Mouse (Mus musculus): Measurements from ENCODE around the gene Armt1. TPM values are rescaled to one million over a fixed set of nuclear protein-coding genes. Genes with fewer than 3 reads are reported as not detected.

The Armt1 gene
- total and polyA plus RNA-seq, 3 experiments, result 20.7 to 45.1 (median 32.1) TPM

DNA sequence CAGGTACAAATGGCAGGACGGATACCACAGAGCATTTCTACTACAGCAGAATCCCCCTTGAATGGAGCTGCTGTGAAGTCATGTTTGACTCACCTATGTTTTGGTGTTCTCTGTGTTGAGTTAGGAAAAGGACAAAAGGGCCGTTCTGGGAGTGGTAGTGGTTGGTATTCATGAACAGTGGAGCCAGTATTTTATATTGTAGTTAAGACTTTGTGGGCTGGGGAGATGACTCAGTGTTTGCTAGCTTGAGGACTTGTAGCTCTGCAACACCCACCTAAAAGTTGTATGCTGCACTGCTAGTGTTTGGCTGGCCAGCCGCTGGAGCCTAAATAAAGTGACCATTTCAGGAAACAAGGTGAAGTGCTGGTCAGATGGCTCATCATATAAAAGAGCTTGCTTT lies 36.9 kb upstream of the Armt1 start:
- Histone ChIP-seq H3K36me3 (replicated peaks in 1 of 2; ENCODE audit: control insufficient read depth in 1 of 2, insufficient read depth in 1 of 2, low read length in 1 of 2) (peaks cover 27 to 71% of the 10 kb centered on the region in 2 experiments), H3K27me3 (replicated peaks) (no peaks in the 10 kb centered on the region), H3K4me1 (ENCODE audit: control insufficient read depth in 1 of 2, insufficient read depth in 2 of 2) (peaks cover 7 to 23% of the 10 kb centered on the region in 2 experiments; a peak in 3 of 4 replicates), H3K4me3 (replicated peaks in 1 of 3; ENCODE audit: low read depth in 2 of 3, low read length in 2 of 3, poor library complexity in 1 of 3) (no peak overlapping the region), H3K9ac (ENCODE audit: insufficient read depth, low read depth) (no peak overlapping the region), H3K79me2 (replicated peaks; ENCODE audit: control insufficient read depth, extremely low read depth, insufficient read depth, poor library complexity, severe bottlenecking) (peaks cover 50% of the 10 kb centered on the region), H3K27ac (ENCODE audit: insufficient read depth, low read depth) (no peak overlapping the region), H3K9me3 (replicated peaks; ENCODE audit: low read length) (no peaks in the 10 kb centered on the region), H3K4me2 (ENCODE audit: insufficient read depth, low read depth, poor library complexity, severe bottlenecking) (no peak overlapping the region)
- no peak for TF ChIP-seq ELF1 (IDR thresholded peaks at IDR 0.05; ENCODE audit: low read depth, low read length)
- no peak for TF ChIP-seq MXI1 (IDR thresholded peaks at IDR 0.05; ENCODE audit: low read depth, low read length)
- TF ChIP-seq CHD1 (IDR thresholded peaks at IDR 0.05; ENCODE audit: low read depth, low read length), result no peak
- TF ChIP-seq MAX (IDR thresholded peaks at IDR 0.05; ENCODE audit: low read length), result no peak
- no peak for TF ChIP-seq NELFE (IDR thresholded peaks at IDR 0.05; ENCODE audit: low read depth, low read length)
- TF ChIP-seq HCFC1 (IDR thresholded peaks at IDR 0.05; ENCODE audit: low read depth, low read length), result no peak
- TF ChIP-seq MAFK (IDR thresholded peaks at IDR 0.05; ENCODE audit: insufficient replicate concordance, low read length), result no peak
- no peak for TF ChIP-seq BHLHE40 (IDR thresholded peaks at IDR 0.05; ENCODE audit: low read depth, low read length)
- TF ChIP-seq NRF1 (IDR thresholded peaks at IDR 0.05; ENCODE audit: low read depth, low read length), result no peak
- TF ChIP-seq JUN (IDR thresholded peaks at IDR 0.05; ENCODE audit: insufficient read depth, low read depth, low read length), result no peak
- no peak for TF ChIP-seq MEF2A (IDR thresholded peaks at IDR 0.05; ENCODE audit: borderline replicate concordance, low read depth, low read length)
- TF ChIP-seq TCF12 (IDR thresholded peaks at IDR 0.05; ENCODE audit: low read depth, low read length), result no peak
- no peak for TF ChIP-seq ZMIZ1 (IDR thresholded peaks at IDR 0.05; ENCODE audit: low read depth, low read length)
- no peak for TF ChIP-seq RCOR1 (conservative IDR thresholded peaks at IDR 0.05; ENCODE audit: low read depth, low read length)
- TF ChIP-seq JUND (conservative IDR thresholded peaks at IDR 0.05; ENCODE audit: low read depth, low read length), result no peak
- no peak for TF ChIP-seq ZNF384 (IDR thresholded peaks at IDR 0.05; ENCODE audit: low read depth, low read length)
- no peak for TF ChIP-seq IRF4 (IDR thresholded peaks at IDR 0.05; ENCODE audit: low read depth, low read length)
- no peak for DNase-seq (ENCODE audit: extremely low read depth)
- in situ Hi-C loops (cut with MboI; ENCODE audit: low pct_ligation_motif_present, low pct_unique_long_range_greater_than_20kb, low sequenced_read_pairs) (no loop called here), dilution Hi-C loops (cut with MboI; ENCODE audit: extremely low pct_ligation_motif_present, extremely low pct_unique_long_range_greater_than_20kb, low sequenced_read_pairs) (no loop called here)

- Histone ChIP-seq H3K9ac (ENCODE audit: insufficient read depth, low read depth) (no peak overlapping the region), H3K9me3 (replicated peaks; ENCODE audit: low read length) (no peaks in the 10 kb centered on the region), H3K79me2 (replicated peaks; ENCODE audit: control insufficient read depth, extremely low read depth, insufficient read depth, poor library complexity, severe bottlenecking) (peaks cover 25% of the 10 kb centered on the region), H3K27me3 (replicated peaks) (no peaks in the 10 kb centered on the region), H3K4me1 (ENCODE audit: control insufficient read depth in 1 of 2, insufficient read depth in 2 of 2) (peaks cover under 1 to 1% of the 10 kb centered on the region in 2 experiments; a peak in 1 of 4 replicates), H3K4me2 (ENCODE audit: insufficient read depth, low read depth, poor library complexity, severe bottlenecking) (no peak overlapping the region), H3K27ac (ENCODE audit: insufficient read depth, low read depth) (no peak overlapping the region), H3K4me3 (replicated peaks in 1 of 3; ENCODE audit: low read depth in 2 of 3, low read length in 2 of 3, poor library complexity in 1 of 3) (no peak overlapping the region), H3K36me3 (replicated peaks in 1 of 2; ENCODE audit: control insufficient read depth in 1 of 2, insufficient read depth in 1 of 2, low read length in 1 of 2) (peaks cover 33 to 80% of the 10 kb centered on the region in 2 experiments)
- in situ Hi-C loops (cut with MboI; ENCODE audit: low pct_ligation_motif_present, low pct_unique_long_range_greater_than_20kb, low sequenced_read_pairs), result no loop called here
- TF ChIP-seq ETS1 (conservative IDR thresholded peaks at IDR 0.05; ENCODE audit: low read depth, low read length) (no peak), CHD2 (IDR thresholded peaks at IDR 0.05; ENCODE audit: low read length) (no peak), CHD1 (IDR thresholded peaks at IDR 0.05; ENCODE audit: low read depth, low read length) (no peak), MAFK (IDR thresholded peaks at IDR 0.05; ENCODE audit: insufficient replicate concordance, low read length) (no peak), ZNF384 (IDR thresholded peaks at IDR 0.05; ENCODE audit: low read depth, low read length) (no peak), ELF1 (IDR thresholded peaks at IDR 0.05; ENCODE audit: low read depth, low read length) (no peak), MAZ (IDR thresholded peaks at IDR 0.05; ENCODE audit: low read depth, low read length) (no peak), GABPA (IDR thresholded peaks at IDR 0.05; ENCODE audit: insufficient replicate concordance, low read depth, low read length) (no peak), E2F4 (IDR thresholded peaks at IDR 0.05; ENCODE audit: insufficient replicate concordance, low read depth, low read length) (no peak), JUND (conservative IDR thresholded peaks at IDR 0.05; ENCODE audit: low read depth, low read length) (no peak), UBTF (IDR thresholded peaks at IDR 0.05; ENCODE audit: low read depth, low read length) (no peak), SIN3A (IDR thresholded peaks at IDR 0.05; ENCODE audit: low read length) (no peak), HCFC1 (IDR thresholded peaks at IDR 0.05; ENCODE audit: low read depth, low read length) (no peak), MYC (IDR thresholded peaks at IDR 0.05; ENCODE audit: low read depth, low read length) (no peak), NELFE (IDR thresholded peaks at IDR 0.05; ENCODE audit: low read depth, low read length) (no peak)
- dilution Hi-C loops (cut with MboI; ENCODE audit: extremely low pct_ligation_motif_present, extremely low pct_unique_long_range_greater_than_20kb, low sequenced_read_pairs), result no loop called here
- no peak for DNase-seq (ENCODE audit: extremely low read depth)
Observed at GRCm38 (mm10) chr10:4398058-4398457, 34.2 kb upstream of the Armt1 start.
